Mouse (Mus musculus): ENCODE results near the gene Lipc. TPM values are rescaled to one million over a fixed set of nuclear protein-coding genes. Genes with fewer than 3 reads are reported as not detected.

Lipc gene
- polyA plus RNA-seq, 1 experiment from 2014 or later: 0.22 TPM

- H3K27me3 ChIP-seq (replicated peaks; ENCODE audit: control insufficient read depth, insufficient read depth, low read length): no peaks in the 10 kb centered on the region
- 96% methylated on average over 2 of the region's 2 CpGs for WGBS
- H3K27ac ChIP-seq (ENCODE audit: low read length): no peak overlapping the region
- H3K36me3 ChIP-seq (ENCODE audit: control insufficient read depth, insufficient read depth): peaks cover 4% of the 10 kb centered on the region; the same call in 1 of the 2 replicates
- no peak overlapping the region for H3K9ac ChIP-seq (replicated peaks; ENCODE audit: low read depth, low read length)
- 0 out of 2 replicates have a peak, but pooled peaks cover 2% of the 10 kb centered on the region for H3K4me1 ChIP-seq (replicated peaks; ENCODE audit: control insufficient read depth, insufficient read depth, low read length)
- no peak for ATAC-seq
- H3K4me2 ChIP-seq (ENCODE audit: low read length): no peak overlapping the region
- H3K4me3 ChIP-seq (replicated peaks; ENCODE audit: low read length): no peak overlapping the region
- H3K9me3 ChIP-seq (ENCODE audit: control insufficient read depth, low read length): no peaks in the 10 kb centered on the region
These were observed 176.5 kb downstream of the Lipc start for GRCm38 (mm10) chr9:70775517-70775916.

GRCm38 (mm10) chr9:70760974-70761373 is 191.1 kb downstream of the Lipc start:
- Histone ChIP-seq H3K4me2 (ENCODE audit: low read length) (no peak overlapping the region), H3K36me3 (ENCODE audit: control insufficient read depth, insufficient read depth) (peaks cover 13% of the 10 kb centered on the region), H3K9me3 (ENCODE audit: control insufficient read depth, low read length) (no peaks in the 10 kb centered on the region), H3K27ac (ENCODE audit: low read length) (no peak overlapping the region), H3K9ac (replicated peaks; ENCODE audit: low read depth, low read length) (no peak overlapping the region), H3K4me3 (replicated peaks; ENCODE audit: low read length) (no peak overlapping the region), H3K4me1 (replicated peaks; ENCODE audit: control insufficient read depth, insufficient read depth, low read length) (no peaks in the 10 kb centered on the region), H3K27me3 (replicated peaks; ENCODE audit: control insufficient read depth, insufficient read depth, low read length) (no peaks in the 10 kb centered on the region)
- 86% methylated on average over 5 of the region's 5 CpGs for WGBS
- ATAC-seq: no peak

- H3K36me3 ChIP-seq (ENCODE audit: control insufficient read depth, insufficient read depth): peaks cover 10% of the 10 kb centered on the region
- no peak for ATAC-seq
- no peaks in the 10 kb centered on the region for H3K9me3 ChIP-seq (ENCODE audit: control insufficient read depth, low read length)
- no peak overlapping the region for H3K4me2 ChIP-seq (ENCODE audit: low read length)
- H3K9ac ChIP-seq (replicated peaks; ENCODE audit: low read depth, low read length): no peak overlapping the region
- H3K27me3 ChIP-seq (replicated peaks; ENCODE audit: control insufficient read depth, insufficient read depth, low read length): no peaks in the 10 kb centered on the region
- no peak overlapping the region for H3K4me3 ChIP-seq (replicated peaks; ENCODE audit: low read length)
- H3K4me1 ChIP-seq (replicated peaks; ENCODE audit: control insufficient read depth, insufficient read depth, low read length): no peaks in the 10 kb centered on the region
- H3K27ac ChIP-seq (ENCODE audit: low read length): no peak overlapping the region
- WGBS: 90% methylated on average over 3 of the region's 3 CpGs
These were observed 200.4 kb downstream of the Lipc start for GRCm38 (mm10) chr9:70751504-70752222.

Small RNAs within 50 kb of the gene (microRNA-seq; reads per million reads assigned to microRNA genes)
- not detected for gene Gm25149

Other genes with a start within 250 kb of the Lipc start
- 0.67 and 1.2 TPM in 2 replicates for gene Aqp9, start 216.5 kb upstream of the Lipc start, polyA plus RNA-seq (2015; fragmentation: Nextera tagmentation; extraction: Ambion mirVana)

Data from forebrain, embryonic 16.5 days (tissue).